Mouse (Mus musculus): ENCODE data around the gene Pole4. TPM values are rescaled to one million over a fixed set of nuclear protein-coding genes. Genes with fewer than 3 reads are reported as not detected.

Pole4 gene
- total and polyA plus RNA-seq, 3 experiments = 49.7 to 178 (median 79.8) TPM

- dilution Hi-C loops (cut with MboI; ENCODE audit: extremely low pct_ligation_motif_present, extremely low pct_unique_long_range_greater_than_20kb, low sequenced_read_pairs) = no loop called here
- Histone ChIP-seq H3K36me3 (replicated peaks in 1 of 2; ENCODE audit: control insufficient read depth in 1 of 2, insufficient read depth in 1 of 2, low read length in 1 of 2) (peaks cover 45 to 65% of the 10 kb centered on the region in 2 experiments), H3K27me3 (replicated peaks) (no peaks in the 10 kb centered on the region), H3K4me2 (ENCODE audit: insufficient read depth, low read depth, poor library complexity, severe bottlenecking) (peak overlapping the region; percentile 41; the same call in 1 of the 2 replicates), H3K79me2 (replicated peaks; ENCODE audit: control insufficient read depth, extremely low read depth, insufficient read depth, poor library complexity, severe bottlenecking) (peaks cover 74% of the 10 kb centered on the region), H3K4me1 (ENCODE audit: control insufficient read depth in 1 of 2, insufficient read depth in 2 of 2) (peaks cover 41 to 83% of the 10 kb centered on the region in 2 experiments), H3K9ac (ENCODE audit: insufficient read depth, low read depth) (peak overlapping the region; percentile 40; the same call in 1 of the 2 replicates), H3K27ac (ENCODE audit: insufficient read depth, low read depth) (peak overlapping the region; percentile 61), H3K9me3 (replicated peaks; ENCODE audit: low read length) (peaks cover 15% of the 10 kb centered on the region), H3K4me3 (replicated peaks in 1 of 3; ENCODE audit: low read depth in 2 of 3, low read length in 2 of 3, poor library complexity in 1 of 3) (no peak overlapping the region)
- in situ Hi-C loops (cut with MboI; ENCODE audit: low pct_ligation_motif_present, low pct_unique_long_range_greater_than_20kb, low sequenced_read_pairs) = no loop called here
- TF ChIP-seq PAX5 (IDR thresholded peaks at IDR 0.05; ENCODE audit: low read length) (no peak), POLR2A (IDR thresholded peaks at IDR 0.05; ENCODE audit: low read depth, low read length) (no peak), USF2 (conservative IDR thresholded peaks at IDR 0.05; ENCODE audit: low read depth, low read length) (no peak), MEF2A (IDR thresholded peaks at IDR 0.05; ENCODE audit: borderline replicate concordance, low read depth, low read length) (no peak), USF1 (IDR thresholded peaks at IDR 0.05; ENCODE audit: low read depth, low read length) (no peak), SMC3 (IDR thresholded peaks at IDR 0.05; ENCODE audit: low read depth, low read length) (no peak), CTCF (conservative IDR thresholded peaks at IDR 0.05 in 1 of 2, IDR thresholded peaks at IDR 0.05 in 1 of 2; ENCODE audit: low read depth in 2 of 2, low read length in 2 of 2) (no peak), NELFE (IDR thresholded peaks at IDR 0.05; ENCODE audit: low read depth, low read length) (no peak), ETS1 (conservative IDR thresholded peaks at IDR 0.05; ENCODE audit: low read depth, low read length) (no peak), KAT2A (IDR thresholded peaks at IDR 0.05; ENCODE audit: insufficient replicate concordance, low read length) (no peak), NRF1 (IDR thresholded peaks at IDR 0.05; ENCODE audit: low read depth, low read length) (no peak), MYC (IDR thresholded peaks at IDR 0.05; ENCODE audit: low read depth, low read length) (no peak), RAD21 (IDR thresholded peaks at IDR 0.05; ENCODE audit: low read depth, low read length) (no peak), MAZ (IDR thresholded peaks at IDR 0.05; ENCODE audit: low read depth, low read length) (no peak), SIN3A (IDR thresholded peaks at IDR 0.05; ENCODE audit: low read length) (no peak), JUND (conservative IDR thresholded peaks at IDR 0.05; ENCODE audit: low read depth, low read length) (no peak), MAFK (IDR thresholded peaks at IDR 0.05; ENCODE audit: insufficient replicate concordance, low read length) (no peak), ZC3H11A (IDR thresholded peaks at IDR 0.05; ENCODE audit: low read depth, low read length) (no peak)
- no peak for DNase-seq (ENCODE audit: extremely low read depth)
Measured at GRCm38 (mm10) chr6:82751791-82752190, 46.6 kb upstream of the Pole4 start.

GRCm38 (mm10) chr6:82751031-82751430, 45.9 kb upstream of the Pole4 start:
- Histone ChIP-seq H3K4me3 (replicated peaks in 1 of 3; ENCODE audit: low read depth in 2 of 3, low read length in 2 of 3, poor library complexity in 1 of 3) (no peak overlapping the region), H3K4me2 (ENCODE audit: insufficient read depth, low read depth, poor library complexity, severe bottlenecking) (no peak overlapping the region), H3K9me3 (replicated peaks; ENCODE audit: low read length) (peaks cover 15% of the 10 kb centered on the region), H3K4me1 (ENCODE audit: control insufficient read depth in 1 of 2, insufficient read depth in 2 of 2) (peaks cover 43 to 83% of the 10 kb centered on the region in 2 experiments), H3K27ac (ENCODE audit: insufficient read depth, low read depth) (no peak overlapping the region; the same call in 1 of the 2 replicates), H3K27me3 (replicated peaks) (no peaks in the 10 kb centered on the region), H3K79me2 (replicated peaks; ENCODE audit: control insufficient read depth, extremely low read depth, insufficient read depth, poor library complexity, severe bottlenecking) (peaks cover 74% of the 10 kb centered on the region), H3K9ac (ENCODE audit: insufficient read depth, low read depth) (no peak overlapping the region), H3K36me3 (replicated peaks in 1 of 2; ENCODE audit: control insufficient read depth in 1 of 2, insufficient read depth in 1 of 2, low read length in 1 of 2) (peaks cover 43 to 66% of the 10 kb centered on the region in 2 experiments)
- TF ChIP-seq CHD1 (IDR thresholded peaks at IDR 0.05; ENCODE audit: low read depth, low read length) = no peak
- TF ChIP-seq GABPA (IDR thresholded peaks at IDR 0.05; ENCODE audit: insufficient replicate concordance, low read depth, low read length) = no peak
- TF ChIP-seq PAX5 (IDR thresholded peaks at IDR 0.05; ENCODE audit: low read length) = no peak
- no peak for TF ChIP-seq EP300 (IDR thresholded peaks at IDR 0.05; ENCODE audit: low read length)
- TF ChIP-seq MYC (IDR thresholded peaks at IDR 0.05; ENCODE audit: low read depth, low read length) = no peak
- no peak for TF ChIP-seq MAX (IDR thresholded peaks at IDR 0.05; ENCODE audit: low read length)
- no peak for TF ChIP-seq ZMIZ1 (IDR thresholded peaks at IDR 0.05; ENCODE audit: low read depth, low read length)
- TF ChIP-seq MEF2A (IDR thresholded peaks at IDR 0.05; ENCODE audit: borderline replicate concordance, low read depth, low read length) = no peak
- no peak for TF ChIP-seq UBTF (IDR thresholded peaks at IDR 0.05; ENCODE audit: low read depth, low read length)
- dilution Hi-C loops (cut with MboI; ENCODE audit: extremely low pct_ligation_motif_present, extremely low pct_unique_long_range_greater_than_20kb, low sequenced_read_pairs) (no loop called here), in situ Hi-C loops (cut with MboI; ENCODE audit: low pct_ligation_motif_present, low pct_unique_long_range_greater_than_20kb, low sequenced_read_pairs) (no loop called here)
- DNase-seq (ENCODE audit: extremely low read depth) = no peak
